Mouse (Mus musculus): ENCODE measurements at regions not wholly inside any gene's neighbourhood (a gene's known extent, or its start where the extent isn't known, plus 50 kb on each side); places are given as distances from the start of the nearest gene placed in this dataset.

GRCm38 (mm10) chr2:48211804-48212203 is 602.1 kb upstream of the Acvr2a start:
- no peak for TF ChIP-seq CTCF (IDR thresholded peaks at IDR 0.05; ENCODE audit: insufficient read depth, low read length)
- TF ChIP-seq POLR2A (IDR thresholded peaks at IDR 0.05; ENCODE audit: borderline replicate concordance, extremely low read depth, low read depth, low read length) = no peak
